Mouse (Mus musculus): ENCODE measurements around the gene Tenm3. TPM values are rescaled to one million over a fixed set of nuclear protein-coding genes. Genes with fewer than 3 reads are reported as not detected.
A peak's percentile ranks its signal among the peaks of the same experiment; 100 is the strongest.

The Tenm3 gene
- polyA plus RNA-seq, 1 experiment, result 19.1 TPM

DNA sequence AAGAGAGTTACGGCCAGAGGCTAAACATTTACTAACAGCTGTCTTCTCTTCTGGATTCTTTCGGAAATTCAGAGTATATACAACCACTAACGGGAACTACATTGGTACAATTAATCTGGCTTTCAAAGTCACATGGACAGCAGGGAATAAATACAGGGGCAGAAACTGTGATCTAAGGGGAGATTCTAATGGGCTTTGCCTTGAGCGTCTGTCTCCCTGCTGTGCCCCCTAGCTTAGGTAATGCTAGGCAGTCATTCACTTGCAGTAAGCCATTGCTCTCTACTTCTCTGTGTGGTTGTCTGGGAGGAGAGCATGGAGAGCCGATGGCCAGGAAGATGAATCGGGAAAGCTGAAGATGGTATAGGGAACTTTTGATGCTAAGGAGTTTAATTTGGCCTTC lies 264.0 kb downstream of the Tenm3 start:
- Histone ChIP-seq H3K4me1 (ENCODE audit: control insufficient read depth, insufficient read depth, low read length) (no peaks in the 10 kb centered on the region), H3K4me3 (ENCODE audit: insufficient read depth, low read length) (no peak overlapping the region), H3K27ac (ENCODE audit: insufficient read depth, low read length) (no peak overlapping the region)
- TF ChIP-seq POLR2A (IDR thresholded peaks at IDR 0.05; ENCODE audit: extremely low read depth, insufficient read depth, low read length), result no peak
- TF ChIP-seq CTCF (IDR thresholded peaks at IDR 0.05; ENCODE audit: extremely low read depth, insufficient read depth, low read length), result no peak

- H3K27ac ChIP-seq (ENCODE audit: insufficient read depth, low read length), result no peak overlapping the region
- TF ChIP-seq CTCF (IDR thresholded peaks at IDR 0.05; ENCODE audit: extremely low read depth, insufficient read depth, low read length), result no peak
- TF ChIP-seq POLR2A (IDR thresholded peaks at IDR 0.05; ENCODE audit: extremely low read depth, insufficient read depth, low read length), result no peak
- no peaks in the 10 kb centered on the region for H3K4me1 ChIP-seq (ENCODE audit: control insufficient read depth, insufficient read depth, low read length)
- no peak overlapping the region for H3K4me3 ChIP-seq (ENCODE audit: insufficient read depth, low read length)
Measured at GRCm38 (mm10) chr8:48579144-48579543, 264.6 kb downstream of the Tenm3 start.

DNA sequence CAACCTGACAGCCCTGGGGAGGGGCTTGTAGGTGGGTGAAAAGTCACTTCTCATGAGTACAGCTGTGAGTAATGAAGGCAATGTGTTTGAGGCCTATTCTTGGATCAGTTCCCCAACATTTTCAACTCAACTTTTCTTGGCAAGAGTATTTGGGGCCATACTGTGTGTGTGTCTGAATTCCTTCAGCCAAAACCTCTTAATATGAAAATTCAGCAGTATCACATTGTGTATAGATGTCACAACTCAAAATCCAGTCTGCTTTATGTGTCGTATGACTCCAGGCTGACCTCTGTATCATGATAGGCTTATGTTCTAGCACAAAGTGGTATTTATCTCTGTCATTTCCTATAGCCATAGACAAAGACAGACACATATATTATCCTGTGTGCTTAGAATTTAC lies 270.8 kb downstream of the Tenm3 start:
- Histone ChIP-seq H3K4me1 (ENCODE audit: control insufficient read depth, insufficient read depth, low read length) (no peaks in the 10 kb centered on the region), H3K27ac (ENCODE audit: insufficient read depth, low read length) (no peak overlapping the region), H3K4me3 (ENCODE audit: insufficient read depth, low read length) (no peak overlapping the region)
- TF ChIP-seq POLR2A (IDR thresholded peaks at IDR 0.05; ENCODE audit: extremely low read depth, insufficient read depth, low read length) (no peak), CTCF (IDR thresholded peaks at IDR 0.05; ENCODE audit: extremely low read depth, insufficient read depth, low read length) (no peak)

GRCm38 (mm10) chr8:48572345-48572744 lies 271.4 kb downstream of the Tenm3 start:
- no peaks in the 10 kb centered on the region for H3K4me1 ChIP-seq (ENCODE audit: control insufficient read depth, insufficient read depth, low read length)
- no peak overlapping the region for H3K27ac ChIP-seq (ENCODE audit: insufficient read depth, low read length)
- no peak overlapping the region for H3K4me3 ChIP-seq (ENCODE audit: insufficient read depth, low read length)
- TF ChIP-seq POLR2A (IDR thresholded peaks at IDR 0.05; ENCODE audit: extremely low read depth, insufficient read depth, low read length) (no peak), CTCF (IDR thresholded peaks at IDR 0.05; ENCODE audit: extremely low read depth, insufficient read depth, low read length) (no peak)

- no peaks in the 10 kb centered on the region for H3K4me1 ChIP-seq (ENCODE audit: control insufficient read depth, insufficient read depth, low read length)
- no peak overlapping the region for H3K4me3 ChIP-seq (ENCODE audit: insufficient read depth, low read length)
- no peak for TF ChIP-seq POLR2A (IDR thresholded peaks at IDR 0.05; ENCODE audit: extremely low read depth, insufficient read depth, low read length)
- no peak overlapping the region for H3K27ac ChIP-seq (ENCODE audit: insufficient read depth, low read length)
Measured at GRCm38 (mm10) chr8:48568608-48569007, 275.1 kb downstream of the Tenm3 start.

GRCm38 (mm10) chr8:48567929-48568607 lies 275.7 kb downstream of the Tenm3 start:
- H3K4me3 ChIP-seq (ENCODE audit: insufficient read depth, low read length), result no peak overlapping the region
- H3K27ac ChIP-seq (ENCODE audit: insufficient read depth, low read length), result no peak overlapping the region
- no peaks in the 10 kb centered on the region for H3K4me1 ChIP-seq (ENCODE audit: control insufficient read depth, insufficient read depth, low read length)
- TF ChIP-seq CTCF (IDR thresholded peaks at IDR 0.05; ENCODE audit: extremely low read depth, insufficient read depth, low read length) (no peak), POLR2A (IDR thresholded peaks at IDR 0.05; ENCODE audit: extremely low read depth, insufficient read depth, low read length) (no peak)

- no peak overlapping the region for H3K27ac ChIP-seq (ENCODE audit: insufficient read depth, low read length)
- TF ChIP-seq CTCF (IDR thresholded peaks at IDR 0.05; ENCODE audit: extremely low read depth, insufficient read depth, low read length), result peak; percentile 30; the same call in 1 of the 2 replicates
- no peak for TF ChIP-seq POLR2A (IDR thresholded peaks at IDR 0.05; ENCODE audit: extremely low read depth, insufficient read depth, low read length)
- H3K4me1 ChIP-seq (ENCODE audit: control insufficient read depth, insufficient read depth, low read length), result no peaks in the 10 kb centered on the region
- no peak overlapping the region for H3K4me3 ChIP-seq (ENCODE audit: insufficient read depth, low read length)
Measured at GRCm38 (mm10) chr8:48560227-48560626, 283.5 kb downstream of the Tenm3 start.

DNA sequence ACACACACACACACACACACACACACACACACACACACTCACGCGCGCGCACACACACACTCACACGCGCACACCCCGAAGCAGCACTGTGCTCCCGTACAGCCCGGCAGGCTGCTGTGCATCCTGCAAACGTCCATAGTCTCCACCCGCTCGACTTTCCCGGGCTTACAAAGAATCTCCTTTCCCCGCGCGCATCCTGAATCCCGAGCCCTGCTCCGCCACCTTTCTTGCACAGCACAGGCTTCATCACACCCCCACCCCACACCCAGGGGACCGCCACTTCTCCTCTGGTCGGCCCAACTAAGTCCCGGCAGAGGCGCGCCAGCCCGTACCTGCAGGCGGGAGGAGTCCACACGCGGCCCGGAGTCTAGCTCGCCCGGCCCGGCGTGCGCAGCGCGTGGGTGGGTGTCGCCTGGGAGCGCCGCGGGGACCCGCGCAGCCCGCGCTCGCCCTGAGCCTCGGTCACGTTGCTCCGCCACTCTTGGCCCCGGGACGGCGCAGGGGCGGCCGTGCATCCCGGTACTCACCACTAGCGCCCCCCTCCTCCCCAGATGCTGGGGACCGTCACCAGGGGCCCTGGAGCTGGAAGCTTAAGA lies 288.1 kb downstream of the Tenm3 start:
- Histone ChIP-seq H3K4me3 (ENCODE audit: insufficient read depth, low read length) (peak overlapping the region; percentile 97), H3K27ac (ENCODE audit: insufficient read depth, low read length) (peak overlapping the region; percentile 38), H3K4me1 (ENCODE audit: control insufficient read depth, insufficient read depth, low read length) (no peaks in the 10 kb centered on the region; the same call in 1 of the 2 replicates)
- no peak for TF ChIP-seq POLR2A (IDR thresholded peaks at IDR 0.05; ENCODE audit: extremely low read depth, insufficient read depth, low read length)
- TF ChIP-seq CTCF (IDR thresholded peaks at IDR 0.05; ENCODE audit: extremely low read depth, insufficient read depth, low read length), result no peak

- Histone ChIP-seq H3K27ac (ENCODE audit: insufficient read depth, low read length) (peak overlapping the region; percentile 38), H3K4me3 (ENCODE audit: insufficient read depth, low read length) (peak overlapping the region; percentile 97), H3K4me1 (ENCODE audit: control insufficient read depth, insufficient read depth, low read length) (no peaks in the 10 kb centered on the region; the same call in 1 of the 2 replicates)
- TF ChIP-seq POLR2A (IDR thresholded peaks at IDR 0.05; ENCODE audit: extremely low read depth, insufficient read depth, low read length) (0 out of 2 replicates have a peak, but pooled peaks have one; percentile 2), CTCF (IDR thresholded peaks at IDR 0.05; ENCODE audit: extremely low read depth, insufficient read depth, low read length) (no peak)
Measured at GRCm38 (mm10) chr8:48554762-48555545, 288.8 kb downstream of the Tenm3 start.
